Mouse (Mus musculus): Measurements from ENCODE around the gene Pisd. TPM values are rescaled to one million over a fixed set of nuclear protein-coding genes. Genes with fewer than 3 reads are reported as not detected.
"Not testable (repeated sequence)": the region's sequence is repeated elsewhere in the genome, so short reads cannot be mapped to it uniquely, and the experiment has no call there.

The Pisd gene
- polyA plus RNA-seq, 1 experiment from 2014 or later: 67.2 TPM

GRCm38 (mm10) chr5:32781596-32781995, 3.9 kb downstream of the Pisd start:
- Histone ChIP-seq H3K27me3 (ENCODE audit: control insufficient read depth, insufficient read depth, low read length) (no peaks in the 10 kb centered on the region), H3K27ac (ENCODE audit: low read depth, low read length) (no peak overlapping the region), H3K9ac (ENCODE audit: low read depth, low read length) (no peak overlapping the region), H3K4me2 (replicated peaks; ENCODE audit: low read depth, low read length) (no peak overlapping the region), H3K4me1 (replicated peaks; ENCODE audit: control insufficient read depth, insufficient read depth, low read length) (no peaks in the 10 kb centered on the region; the same call in 1 of the 2 replicates), H3K36me3 (ENCODE audit: control insufficient read depth, insufficient read depth, low read length) (no peaks in the 10 kb centered on the region), H3K4me3 (ENCODE audit: low read depth, low read length) (no peak overlapping the region), H3K9me3 (ENCODE audit: control insufficient read depth, low read length) (no peaks in the 10 kb centered on the region)
- 97% methylated on average over 5 of the region's 5 CpGs for WGBS
- DNase-seq (ENCODE audit: low spot score) (no peak), ATAC-seq (ENCODE audit: low FRiP score) (no peak)

DNA sequence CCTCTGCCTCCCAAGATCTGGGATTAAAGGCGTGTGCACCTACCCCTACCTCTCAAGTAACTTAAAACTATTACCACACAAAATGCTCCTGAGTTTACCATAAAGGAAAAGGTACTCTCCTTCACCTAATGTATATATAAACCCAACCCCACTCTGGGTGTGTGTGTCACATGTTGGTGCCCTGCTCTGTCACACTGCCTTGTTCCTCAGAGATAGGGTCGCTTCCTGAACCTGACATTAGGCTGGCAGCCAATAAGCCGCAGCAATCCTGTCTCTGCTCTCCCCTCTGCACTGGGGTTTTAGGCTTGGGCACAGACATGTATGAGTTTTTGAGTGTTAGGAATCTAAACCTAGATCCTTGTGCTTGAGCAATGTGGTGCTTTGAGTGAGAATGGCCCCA, 7.3 kb downstream of the Pisd start:
- Histone ChIP-seq H3K9ac (ENCODE audit: low read depth, low read length) (no peak overlapping the region), H3K27ac (ENCODE audit: low read depth, low read length) (no peak overlapping the region), H3K36me3 (ENCODE audit: control insufficient read depth, insufficient read depth, low read length) (no peaks in the 10 kb centered on the region; the same call in 1 of the 2 replicates), H3K4me1 (replicated peaks; ENCODE audit: control insufficient read depth, insufficient read depth, low read length) (no peaks in the 10 kb centered on the region), H3K4me3 (ENCODE audit: low read depth, low read length) (no peak overlapping the region), H3K4me2 (replicated peaks; ENCODE audit: low read depth, low read length) (no peak overlapping the region), H3K27me3 (ENCODE audit: control insufficient read depth, insufficient read depth, low read length) (no peaks in the 10 kb centered on the region), H3K9me3 (ENCODE audit: control insufficient read depth, low read length) (no peaks in the 10 kb centered on the region)
- ATAC-seq (ENCODE audit: low FRiP score) (no peak), DNase-seq (ENCODE audit: low spot score) (no peak)
- WGBS: 92% methylated on average over 3 of the region's 3 CpGs

DNA sequence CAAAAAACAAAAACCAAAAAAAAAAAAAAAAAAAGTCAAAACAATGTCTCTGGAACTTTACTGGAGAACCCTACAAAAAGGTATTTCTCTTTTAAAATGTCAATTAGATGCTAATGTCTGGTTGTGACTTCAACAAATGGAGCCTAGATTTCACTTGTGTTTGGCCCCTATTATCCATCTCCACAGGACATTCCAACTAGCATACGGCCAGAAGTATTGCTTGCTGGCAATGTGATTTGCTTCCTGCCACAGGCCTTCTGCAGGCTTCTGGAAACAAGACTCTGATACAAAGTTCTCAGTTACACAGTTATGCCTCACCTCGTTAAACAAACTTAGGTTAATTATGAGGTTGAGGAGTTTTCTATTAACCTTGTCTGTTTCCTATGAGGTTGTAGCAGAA, 13.1 kb downstream of the Pisd start:
- H3K9ac ChIP-seq (ENCODE audit: low read depth, low read length): no peak overlapping the region
- no peaks in the 10 kb centered on the region; the same call in 1 of the 2 replicates for H3K36me3 ChIP-seq (ENCODE audit: control insufficient read depth, insufficient read depth, low read length)
- H3K27me3 ChIP-seq (ENCODE audit: control insufficient read depth, insufficient read depth, low read length): no peaks in the 10 kb centered on the region
- H3K27ac ChIP-seq (ENCODE audit: low read depth, low read length): no peak overlapping the region
- DNase-seq (ENCODE audit: low spot score) (no peak), ATAC-seq (ENCODE audit: low FRiP score) (no peak)
- no peaks in the 10 kb centered on the region for H3K4me1 ChIP-seq (replicated peaks; ENCODE audit: control insufficient read depth, insufficient read depth, low read length)
- no peak overlapping the region for H3K4me3 ChIP-seq (ENCODE audit: low read depth, low read length)
- H3K9me3 ChIP-seq (ENCODE audit: control insufficient read depth, low read length): no peaks in the 10 kb centered on the region
- H3K4me2 ChIP-seq (replicated peaks; ENCODE audit: low read depth, low read length): no peak overlapping the region
- WGBS: 83% methylated on average over 2 of the region's 2 CpGs

DNA sequence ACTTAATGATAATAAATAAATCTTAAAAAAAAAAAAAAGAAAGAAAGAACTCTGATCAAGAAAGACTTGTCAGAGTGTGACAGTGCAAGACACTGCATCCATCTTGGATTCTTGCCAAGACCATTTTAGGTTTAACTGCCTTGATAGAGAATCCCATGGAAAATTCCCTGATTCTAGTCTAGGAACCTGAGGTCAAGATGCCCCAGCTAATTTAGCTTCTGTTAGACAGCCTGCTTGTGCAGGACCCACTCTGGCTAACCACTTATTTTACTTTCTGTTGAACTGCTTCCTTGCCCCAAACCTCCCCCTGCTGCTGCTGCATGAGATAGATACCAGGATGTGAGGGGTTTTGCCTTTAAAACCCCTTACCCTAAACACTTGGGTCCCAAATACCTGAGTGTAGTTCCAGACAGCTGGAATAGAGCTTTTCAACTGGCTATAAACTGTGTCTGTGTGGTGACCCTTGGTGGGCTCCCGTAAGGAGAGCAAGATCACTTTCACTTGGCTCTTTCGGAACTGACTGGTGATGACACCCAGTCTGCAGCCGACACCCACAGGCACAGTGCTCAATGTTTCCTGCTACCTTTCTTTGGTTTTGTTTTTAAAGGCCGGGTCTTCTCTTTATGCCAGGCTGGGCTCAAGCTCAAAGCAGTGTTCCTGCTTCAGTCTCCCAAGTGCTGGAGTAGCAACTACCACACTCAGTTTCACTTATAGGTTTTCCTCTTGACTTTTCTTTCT, 17.6 kb downstream of the Pisd start:
- H3K27ac ChIP-seq (ENCODE audit: low read depth, low read length): no peak overlapping the region
- H3K9ac ChIP-seq (ENCODE audit: low read depth, low read length): no peak overlapping the region
- no peaks in the 10 kb centered on the region for H3K9me3 ChIP-seq (ENCODE audit: control insufficient read depth, low read length)
- H3K4me1 ChIP-seq (replicated peaks; ENCODE audit: control insufficient read depth, insufficient read depth, low read length): no peaks in the 10 kb centered on the region
- DNase-seq (ENCODE audit: low spot score) (no peak), ATAC-seq (ENCODE audit: low FRiP score) (no peak)
- no peaks in the 10 kb centered on the region for H3K27me3 ChIP-seq (ENCODE audit: control insufficient read depth, insufficient read depth, low read length)
- H3K4me3 ChIP-seq (ENCODE audit: low read depth, low read length): no peak overlapping the region
- H3K4me2 ChIP-seq (replicated peaks; ENCODE audit: low read depth, low read length): no peak overlapping the region
- H3K36me3 ChIP-seq (ENCODE audit: control insufficient read depth, insufficient read depth, low read length): no peaks in the 10 kb centered on the region
- 92% methylated on average over 4 of the region's 4 CpGs for WGBS

- Histone ChIP-seq H3K4me2 (replicated peaks; ENCODE audit: low read depth, low read length) (no peak overlapping the region), H3K4me3 (ENCODE audit: low read depth, low read length) (no peak overlapping the region), H3K4me1 (replicated peaks; ENCODE audit: control insufficient read depth, insufficient read depth, low read length) (no peaks in the 10 kb centered on the region), H3K9ac (ENCODE audit: low read depth, low read length) (no peak overlapping the region), H3K36me3 (ENCODE audit: control insufficient read depth, insufficient read depth, low read length) (no peaks in the 10 kb centered on the region), H3K9me3 (ENCODE audit: control insufficient read depth, low read length) (no peaks in the 10 kb centered on the region), H3K27me3 (ENCODE audit: control insufficient read depth, insufficient read depth, low read length) (no peaks in the 10 kb centered on the region), H3K27ac (ENCODE audit: low read depth, low read length) (no peak overlapping the region)
- DNase-seq (ENCODE audit: low spot score) (no peak), ATAC-seq (ENCODE audit: low FRiP score) (no peak)
- 93% methylated on average over 3 of the region's 3 CpGs for WGBS
Observed at GRCm38 (mm10) chr5:32767004-32767403, 18.4 kb downstream of the Pisd start.

DNA sequence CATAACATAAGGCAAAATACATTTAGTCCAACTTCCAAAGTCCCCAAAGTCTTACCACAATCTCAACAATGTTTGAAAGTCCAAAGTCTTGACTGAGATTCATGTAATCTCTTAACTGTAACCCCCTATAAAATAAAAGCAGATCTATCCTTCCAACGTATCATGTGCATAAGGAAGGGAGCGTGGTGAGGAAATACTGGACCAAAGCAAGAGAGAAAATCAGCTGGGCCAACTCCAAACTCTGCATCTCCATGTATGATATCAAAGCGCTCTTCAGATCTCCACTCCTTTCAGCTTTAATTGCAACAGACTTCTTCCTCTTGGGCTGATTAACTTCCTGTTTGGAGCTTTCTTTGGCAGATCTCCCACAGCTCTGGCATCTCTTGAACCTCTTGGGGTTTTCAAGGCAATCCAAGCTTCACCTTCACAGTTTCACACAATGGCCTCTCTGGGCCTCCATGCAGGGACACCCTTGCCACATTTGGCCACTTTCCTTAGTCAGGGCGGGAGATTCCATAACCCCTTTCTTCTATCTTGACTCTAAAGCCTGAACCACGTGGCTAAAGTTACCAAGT, 23.8 kb downstream of the Pisd start:
- no peak overlapping the region for H3K9ac ChIP-seq (ENCODE audit: low read depth, low read length)
- ATAC-seq (ENCODE audit: low FRiP score): no peak
- H3K27ac ChIP-seq (ENCODE audit: low read depth, low read length): no peak overlapping the region
- no peaks in the 10 kb centered on the region for H3K27me3 ChIP-seq (ENCODE audit: control insufficient read depth, insufficient read depth, low read length)
- WGBS: 97% methylated on average over 5 of the region's 5 CpGs
- DNase-seq (ENCODE audit: low spot score): no peak
- no peaks in the 10 kb centered on the region for H3K36me3 ChIP-seq (ENCODE audit: control insufficient read depth, insufficient read depth, low read length)
- H3K4me1 ChIP-seq (replicated peaks; ENCODE audit: control insufficient read depth, insufficient read depth, low read length): no peaks in the 10 kb centered on the region
- no peaks in the 10 kb centered on the region for H3K9me3 ChIP-seq (ENCODE audit: control insufficient read depth, low read length)
- H3K4me2 ChIP-seq (replicated peaks; ENCODE audit: low read depth, low read length): no peak overlapping the region
- no peak overlapping the region for H3K4me3 ChIP-seq (ENCODE audit: low read depth, low read length)

- Histone ChIP-seq H3K9ac (ENCODE audit: low read depth, low read length) (no peak overlapping the region), H3K4me1 (replicated peaks; ENCODE audit: control insufficient read depth, insufficient read depth, low read length) (no peaks in the 10 kb centered on the region), H3K4me2 (replicated peaks; ENCODE audit: low read depth, low read length) (no peak overlapping the region), H3K4me3 (ENCODE audit: low read depth, low read length) (no peak overlapping the region), H3K27me3 (ENCODE audit: control insufficient read depth, insufficient read depth, low read length) (no peaks in the 10 kb centered on the region), H3K36me3 (ENCODE audit: control insufficient read depth, insufficient read depth, low read length) (no peaks in the 10 kb centered on the region), H3K9me3 (ENCODE audit: control insufficient read depth, low read length) (no peaks in the 10 kb centered on the region), H3K27ac (ENCODE audit: low read depth, low read length) (no peak overlapping the region)
- no peak for DNase-seq (ENCODE audit: low spot score)
- WGBS: 86% methylated on average over 3 of the region's 3 CpGs
- no peak for ATAC-seq (ENCODE audit: low FRiP score)
Observed at GRCm38 (mm10) chr5:32760787-32761186, 24.7 kb downstream of the Pisd start.

DNA sequence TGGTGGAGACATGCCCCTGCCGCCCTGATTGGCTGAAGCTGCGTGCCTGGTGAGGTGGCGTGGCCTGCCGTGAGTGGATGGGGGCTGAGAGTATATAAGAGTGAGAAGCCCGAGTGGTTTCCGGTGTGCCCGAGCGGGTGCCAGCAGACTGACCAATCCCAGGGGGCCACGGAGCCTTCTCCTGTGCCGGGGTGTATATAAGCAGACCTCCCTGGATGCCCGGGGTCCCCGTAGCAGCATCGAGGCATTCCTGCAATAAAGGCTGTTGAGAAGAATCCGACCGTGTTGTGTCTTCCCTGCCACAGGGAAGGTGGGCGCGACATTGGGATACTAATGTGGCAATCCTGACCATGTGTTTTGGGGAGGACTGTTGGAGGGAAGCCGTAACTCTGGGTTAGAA, 25.1 kb downstream of the Pisd start:
- H3K4me3 ChIP-seq (ENCODE audit: low read depth, low read length); H3K36me3 ChIP-seq (ENCODE audit: control insufficient read depth, insufficient read depth, low read length); H3K9me3 ChIP-seq (ENCODE audit: control insufficient read depth, low read length); DNase-seq (ENCODE audit: low spot score); H3K4me1 ChIP-seq (replicated peaks; ENCODE audit: control insufficient read depth, insufficient read depth, low read length); H3K9ac ChIP-seq (ENCODE audit: low read depth, low read length); H3K27ac ChIP-seq (ENCODE audit: low read depth, low read length); H3K27me3 ChIP-seq (ENCODE audit: control insufficient read depth, insufficient read depth, low read length); H3K4me2 ChIP-seq (replicated peaks; ENCODE audit: low read depth, low read length); ATAC-seq (ENCODE audit: low FRiP score): not testable (repeated sequence)
- WGBS: 96% methylated on average over 17 of the region's 18 CpGs

- Histone ChIP-seq H3K36me3 (ENCODE audit: control insufficient read depth, insufficient read depth, low read length) (no peaks in the 10 kb centered on the region), H3K9me3 (ENCODE audit: control insufficient read depth, low read length) (no peaks in the 10 kb centered on the region), H3K4me1 (replicated peaks; ENCODE audit: control insufficient read depth, insufficient read depth, low read length) (no peaks in the 10 kb centered on the region), H3K9ac (ENCODE audit: low read depth, low read length) (no peak overlapping the region), H3K4me3 (ENCODE audit: low read depth, low read length) (no peak overlapping the region), H3K27me3 (ENCODE audit: control insufficient read depth, insufficient read depth, low read length) (no peaks in the 10 kb centered on the region), H3K4me2 (replicated peaks; ENCODE audit: low read depth, low read length) (no peak overlapping the region), H3K27ac (ENCODE audit: low read depth, low read length) (no peak overlapping the region)
- 92% methylated on average over 2 of the region's 2 CpGs for WGBS
- ATAC-seq (ENCODE audit: low FRiP score) (no peak), DNase-seq (ENCODE audit: low spot score) (no peak)
Observed at GRCm38 (mm10) chr5:32759662-32760061, 25.8 kb downstream of the Pisd start.
